Mouse (Mus musculus): Measurements from ENCODE around the gene Itga6.

Gene Itga6

DNA sequence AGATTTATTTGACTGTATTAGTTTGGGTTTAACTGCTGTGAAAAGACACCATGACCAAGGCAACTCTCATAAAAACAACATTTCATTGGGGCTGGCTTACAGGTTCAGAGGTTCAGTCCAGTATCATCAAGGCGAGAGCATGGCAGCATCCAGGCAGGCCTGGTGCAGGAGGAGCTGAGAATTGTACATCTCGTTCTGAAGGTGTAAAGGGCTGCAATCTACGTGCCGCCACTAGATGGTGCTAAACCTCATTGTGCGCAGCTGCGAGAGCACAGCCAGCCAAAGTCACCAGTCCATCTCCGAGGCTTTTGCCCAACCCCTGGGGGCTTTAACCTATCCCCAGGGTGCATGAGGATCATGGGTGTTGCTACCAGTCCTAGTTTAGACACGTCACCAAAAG lies 106.7 kb downstream of the Itga6 start:
- peak; percentile 32 to 54 for DNase-seq (ENCODE audit: low spot score in 2 of 2)

DNA sequence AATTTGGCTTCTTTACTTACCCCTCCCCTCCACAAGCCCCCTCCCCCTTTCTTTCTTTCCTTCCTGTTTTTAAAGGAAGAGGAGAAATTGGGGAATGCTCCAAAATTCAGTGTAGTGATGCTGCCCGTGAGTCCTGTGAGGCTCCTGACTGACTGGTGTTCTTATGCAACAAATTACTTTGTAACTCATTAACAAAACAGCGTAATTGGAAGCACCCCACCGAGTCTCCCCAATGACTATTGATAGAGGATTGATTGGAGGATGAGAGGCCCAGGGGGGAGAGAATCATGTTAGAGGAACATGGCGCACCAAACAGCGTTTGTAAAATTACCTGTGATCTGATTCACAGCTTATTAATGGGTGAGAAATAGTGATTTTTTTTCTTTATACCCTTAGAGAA lies 109.7 kb downstream of the Itga6 start:
- no peak for DNase-seq (ENCODE audit: low spot score in 2 of 2)

DNA sequence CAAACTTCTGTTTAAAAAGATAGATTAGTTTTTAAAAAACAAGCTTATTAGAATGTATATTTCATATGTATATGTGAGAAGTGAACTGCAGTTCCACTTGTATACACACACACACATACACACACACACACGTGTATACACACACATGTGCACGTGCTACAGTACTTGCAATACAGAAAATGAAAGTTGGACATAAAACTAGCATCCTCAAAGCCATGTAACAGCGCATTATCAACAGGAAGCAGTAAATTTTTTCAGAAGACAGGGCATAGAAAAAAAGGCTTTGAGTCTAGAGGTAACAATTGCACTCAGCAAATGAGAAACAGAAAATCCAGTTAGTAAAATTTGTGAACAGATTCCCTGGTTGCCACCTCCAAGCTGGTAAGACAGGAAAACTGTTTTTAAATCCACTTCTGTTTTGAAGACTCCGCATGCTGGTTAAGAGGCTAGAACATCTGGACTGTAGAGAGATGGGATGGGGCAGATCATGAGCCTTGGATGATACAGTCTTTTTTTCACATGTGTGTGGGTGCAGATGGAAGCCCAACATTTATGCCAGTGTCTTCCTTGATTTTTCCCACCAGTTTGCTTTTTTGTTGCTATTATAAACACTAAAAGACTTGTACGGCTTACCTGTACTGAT lies 118.2 kb downstream of the Itga6 start:
- no peak for DNase-seq (ENCODE audit: low spot score in 2 of 2)

DNA sequence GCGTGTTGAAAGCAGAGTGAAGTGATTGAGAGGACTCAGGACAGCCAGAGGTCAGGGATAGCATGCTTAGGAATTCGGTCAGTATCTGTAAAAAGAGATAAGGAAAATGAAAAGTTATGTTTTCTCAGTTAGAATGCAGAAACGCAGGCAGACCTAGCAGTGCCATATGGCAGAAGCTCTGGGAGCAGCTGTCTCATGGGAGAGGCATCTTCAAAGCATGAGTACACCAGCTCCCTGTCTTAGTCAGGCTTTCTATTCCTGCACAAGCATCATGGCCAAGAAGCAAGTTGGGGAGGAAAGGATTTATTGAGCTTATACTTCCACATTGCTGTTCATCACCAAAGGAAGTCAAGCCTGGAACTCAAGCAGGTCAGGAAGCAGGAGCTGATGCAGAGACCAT lies 119.6 kb downstream of the Itga6 start:
- DNase-seq (ENCODE audit: low spot score in 2 of 2): peak; percentile 50

DNA sequence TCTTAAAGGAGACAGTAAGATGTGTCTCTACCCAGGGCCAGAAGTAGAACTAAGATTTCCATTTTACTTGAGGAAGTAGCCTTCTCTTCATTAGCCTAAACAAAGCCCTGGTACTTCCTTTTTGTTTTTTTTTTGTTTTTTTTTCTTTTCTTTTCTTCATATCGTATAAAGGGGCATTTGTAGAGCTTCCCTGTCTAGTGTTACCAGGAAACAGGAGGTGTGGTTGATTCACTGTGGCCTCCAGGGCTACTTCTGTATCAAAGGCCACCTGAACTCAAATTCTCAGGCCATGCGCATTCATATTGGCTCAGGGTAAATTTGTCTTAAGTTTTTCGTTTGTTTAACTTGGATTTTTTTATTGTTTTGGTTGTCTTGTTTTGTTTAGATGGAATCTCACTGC lies 120.5 kb downstream of the Itga6 start:
- DNase-seq (ENCODE audit: low spot score in 2 of 2): no peak

DNA sequence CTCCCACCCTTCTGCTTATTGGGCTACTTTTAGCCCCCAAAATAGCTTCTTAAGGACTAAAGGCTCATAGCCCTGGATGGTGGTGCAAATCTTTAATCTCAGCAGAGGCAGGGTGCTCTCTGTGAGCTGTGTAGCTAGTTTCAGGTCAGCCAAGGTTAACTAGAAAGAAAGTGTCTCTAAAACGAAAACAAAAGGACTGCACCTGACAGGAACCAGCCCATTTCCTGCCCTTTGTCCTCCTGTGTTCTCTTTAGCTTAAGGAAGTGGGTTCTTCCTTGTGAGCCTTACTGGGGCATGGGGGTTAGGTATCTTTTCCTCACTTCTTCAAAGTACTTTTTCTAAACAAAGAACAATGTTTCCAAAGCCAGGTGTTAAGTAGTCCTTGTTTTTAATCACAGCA lies 121.1 kb downstream of the Itga6 start:
- no peak for DNase-seq (ENCODE audit: low spot score in 2 of 2)

DNA sequence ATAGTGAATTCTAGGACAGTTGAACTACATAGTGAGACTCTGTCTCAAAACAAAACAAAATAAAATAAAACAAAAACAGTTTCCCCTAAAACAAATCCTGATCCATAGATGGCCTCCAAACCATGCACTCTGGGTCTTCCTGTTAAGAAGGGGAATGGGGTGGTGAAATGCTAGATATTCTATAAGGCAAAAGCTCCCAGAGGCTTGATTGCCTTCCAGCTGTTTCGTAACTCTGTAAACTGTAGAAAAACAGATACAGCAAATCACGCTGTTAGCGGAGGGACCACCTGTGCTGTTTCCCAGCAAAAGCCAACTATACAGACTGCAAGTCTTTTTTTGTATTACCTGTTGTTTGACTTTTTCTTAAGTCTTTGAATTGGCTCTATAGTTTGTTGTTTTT lies 121.6 kb downstream of the Itga6 start:
- no peak for DNase-seq (ENCODE audit: low spot score in 2 of 2)

DNA sequence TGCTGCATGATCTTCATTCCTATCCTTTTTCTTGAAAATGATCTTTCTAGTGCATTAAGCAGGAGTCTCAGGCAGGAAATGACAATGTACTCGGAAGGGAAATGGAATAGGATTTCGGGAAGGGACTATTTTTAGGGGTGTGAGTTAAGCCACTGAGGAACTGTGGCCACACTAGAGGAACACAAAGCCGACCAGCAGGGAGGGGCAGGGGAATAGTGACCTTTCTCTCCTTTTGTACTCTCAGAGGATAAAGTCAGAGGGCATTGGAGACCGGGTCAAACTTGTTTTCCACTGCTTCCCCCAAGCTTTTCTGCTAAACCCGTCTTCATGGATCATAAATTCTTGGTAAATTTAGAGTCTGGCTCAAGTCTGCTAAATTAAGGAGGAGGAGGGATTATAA lies 122.1 kb downstream of the Itga6 start:
- DNase-seq (ENCODE audit: low spot score in 2 of 2): no peak

DNA sequence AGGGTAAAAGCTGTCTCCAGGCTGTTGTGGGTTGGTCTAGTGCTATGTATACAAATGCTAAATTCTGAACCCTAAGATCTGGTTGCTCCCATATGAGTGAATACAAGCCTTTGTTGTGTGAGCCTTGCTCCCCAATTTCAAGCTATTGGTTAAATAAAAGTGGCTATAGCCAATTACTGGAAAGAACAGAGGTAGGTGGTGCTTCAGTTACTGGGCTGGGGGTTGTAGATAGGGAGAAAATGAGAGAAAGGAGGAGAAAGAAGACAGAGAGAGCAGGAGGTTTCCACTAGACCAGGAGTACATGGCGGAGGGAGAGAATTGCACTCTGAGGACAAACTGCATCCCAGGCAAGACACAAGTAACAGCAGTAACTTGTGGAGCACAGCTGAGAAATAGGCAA lies 122.8 kb downstream of the Itga6 start:
- no peak for DNase-seq (ENCODE audit: low spot score in 2 of 2)

DNA sequence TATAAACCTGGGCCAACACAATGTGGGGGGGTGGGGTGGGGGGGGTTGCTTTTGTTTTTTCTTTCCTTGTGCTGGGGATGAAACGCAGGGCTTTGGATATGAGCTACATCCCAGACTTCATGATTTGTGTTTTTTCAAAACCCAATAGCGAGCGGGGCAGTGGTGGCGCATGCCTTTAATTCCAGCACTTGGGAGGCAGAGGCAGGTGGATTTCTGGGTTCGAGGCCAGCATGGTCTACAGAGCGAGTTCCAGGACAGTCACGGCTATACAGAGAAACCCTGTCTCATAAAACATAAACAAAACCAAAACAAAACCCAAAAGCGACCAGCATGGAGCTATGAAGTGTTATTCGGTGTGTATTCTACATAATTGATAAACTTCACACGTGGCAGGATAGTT lies 126.7 kb downstream of the Itga6 start:
- DNase-seq (ENCODE audit: low spot score in 2 of 2): no peak

DNA sequence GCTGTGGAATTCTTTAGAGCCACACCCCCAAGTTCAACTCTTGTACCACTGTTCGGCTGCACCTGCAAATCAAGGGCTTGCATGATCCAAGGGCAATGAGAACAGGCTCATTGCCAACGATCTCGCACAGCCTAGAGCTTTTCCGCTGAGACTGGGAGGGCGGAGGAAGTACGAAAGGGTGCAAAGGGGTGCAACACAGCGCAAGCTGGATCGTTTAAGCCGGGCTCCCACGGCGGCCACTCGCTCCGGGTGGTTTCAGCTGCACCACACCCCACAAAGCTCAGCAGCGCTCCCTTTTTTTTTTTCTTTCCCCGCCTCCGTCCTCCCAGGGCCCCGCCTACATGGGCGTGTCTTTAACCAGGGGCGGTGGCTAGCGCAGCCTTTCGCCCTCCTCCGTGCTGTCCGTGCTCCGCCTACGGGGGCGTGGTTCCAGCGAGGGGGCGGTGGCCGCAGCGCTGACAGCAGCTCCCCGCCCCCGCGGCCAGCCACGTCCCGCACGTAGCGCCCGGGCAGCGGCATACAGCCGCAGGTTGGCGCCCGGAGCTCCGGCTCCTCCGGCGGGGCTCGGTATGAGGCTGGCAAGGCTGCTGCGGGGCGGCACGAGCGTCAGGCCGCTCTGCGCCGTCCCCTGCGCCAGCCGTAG lies 127.5 kb downstream of the Itga6 start, which contains the start of gene Pdk1:
Gene Pdk1, plus strand, starts transcription at position 424 of the 643 bp plus-strand sequence.
- peak; percentile 91 to 94 for DNase-seq (ENCODE audit: low spot score in 2 of 2)

DNA sequence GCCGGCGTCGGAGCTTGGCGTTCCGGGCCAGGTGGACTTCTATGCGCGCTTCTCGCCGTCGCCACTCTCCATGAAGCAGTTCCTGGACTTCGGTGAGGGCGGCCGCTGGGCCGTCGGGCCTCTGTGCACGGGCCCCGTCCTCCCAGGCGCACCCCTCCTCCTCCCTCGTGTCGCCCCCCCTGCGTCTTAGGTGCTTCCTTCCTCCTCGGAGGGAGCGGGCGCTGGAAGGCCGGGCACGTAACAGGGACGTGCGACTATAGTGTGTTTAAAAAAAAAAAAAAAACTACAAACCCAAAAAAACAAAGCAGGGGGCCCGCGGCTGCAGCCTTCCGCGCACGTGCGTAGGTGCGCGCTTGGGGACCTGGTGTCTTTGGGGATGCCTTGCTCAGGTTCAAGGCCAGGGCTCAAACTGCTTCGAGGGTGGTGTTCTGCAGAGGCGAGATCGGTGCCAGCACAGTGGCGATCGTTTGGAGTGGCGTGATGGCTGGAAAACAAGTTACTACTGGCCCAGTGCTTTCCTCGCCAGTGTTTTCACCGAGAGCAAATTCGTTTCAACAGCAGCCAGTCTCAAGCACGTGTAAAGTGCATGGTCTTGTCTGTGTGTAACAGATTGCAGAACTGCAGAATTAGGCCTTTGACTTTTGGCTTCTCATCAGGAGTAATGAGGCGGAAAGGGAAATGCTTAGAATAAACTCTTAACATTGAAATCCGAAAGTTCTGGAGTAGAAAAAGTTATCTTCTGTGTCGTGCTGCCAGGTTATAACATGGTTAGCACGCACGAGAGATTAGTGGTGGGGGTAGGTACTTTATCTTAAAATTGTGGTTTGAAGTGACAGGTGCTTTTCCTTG lies 128.3 kb downstream of the Itga6 start:
- DNase-seq (ENCODE audit: low spot score in 2 of 2): peak; percentile 14 to 22

DNA sequence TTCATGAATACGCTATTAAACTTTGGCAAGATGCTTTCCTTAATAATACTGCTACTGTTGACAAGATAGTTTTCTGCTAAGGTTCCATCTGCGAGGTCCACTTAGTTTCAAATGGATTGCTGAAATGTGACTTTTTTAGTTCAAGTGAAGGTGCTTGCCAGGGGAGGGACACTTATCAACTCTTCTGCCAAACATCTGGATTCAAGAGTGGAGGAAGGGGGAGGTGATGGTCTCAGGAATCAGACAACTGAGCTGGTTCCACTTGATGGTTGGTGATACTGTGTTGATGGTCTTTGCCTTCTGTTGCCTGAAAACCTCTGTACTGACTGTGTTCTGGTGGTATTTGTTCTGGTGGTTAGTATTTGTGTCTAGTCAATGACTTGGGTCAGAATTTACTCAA lies 129.0 kb downstream of the Itga6 start:
- no peak for DNase-seq (ENCODE audit: low spot score in 2 of 2)

DNA sequence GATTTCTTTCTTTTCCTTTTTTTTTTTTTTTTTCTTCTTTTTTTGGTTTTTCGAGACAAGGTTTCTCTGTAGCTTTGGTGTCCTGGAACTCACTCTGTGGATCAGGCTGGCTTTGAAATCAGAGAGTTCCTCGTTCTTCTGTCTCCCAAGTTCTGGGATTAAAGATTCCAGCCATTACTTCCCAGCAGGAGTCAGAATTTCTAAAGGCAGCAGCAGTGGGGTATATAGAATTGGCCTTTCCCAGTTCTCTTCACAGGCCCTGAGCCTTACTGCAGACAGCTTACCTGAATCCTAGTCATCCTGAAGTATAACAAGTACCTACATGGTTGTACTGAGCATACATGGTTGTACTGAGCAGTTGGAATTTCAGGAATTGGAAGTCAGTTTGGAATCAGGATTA lies 129.4 kb downstream of the Itga6 start:
- DNase-seq (ENCODE audit: low spot score in 2 of 2): no peak

DNA sequence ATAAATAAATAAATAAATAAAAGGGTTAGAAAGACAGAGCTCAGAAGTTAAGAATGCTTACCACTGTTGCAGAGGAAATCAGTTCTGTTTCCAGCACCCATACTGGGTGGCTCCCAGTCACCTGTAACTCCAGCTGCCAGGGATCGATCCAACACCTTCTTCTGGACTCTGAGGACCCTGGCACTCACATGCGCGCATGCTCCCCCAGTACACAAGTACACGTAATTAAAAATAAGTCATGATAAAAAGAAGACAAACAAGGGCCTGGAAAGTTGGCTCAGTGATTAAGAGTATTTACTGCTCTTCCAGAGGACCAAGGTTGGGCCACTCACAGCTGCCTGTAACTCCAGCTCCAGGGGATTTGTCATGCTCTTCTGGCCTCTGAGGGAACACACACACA lies 132.4 kb downstream of the Itga6 start:
- DNase-seq (ENCODE audit: low spot score in 2 of 2): no peak

DNA sequence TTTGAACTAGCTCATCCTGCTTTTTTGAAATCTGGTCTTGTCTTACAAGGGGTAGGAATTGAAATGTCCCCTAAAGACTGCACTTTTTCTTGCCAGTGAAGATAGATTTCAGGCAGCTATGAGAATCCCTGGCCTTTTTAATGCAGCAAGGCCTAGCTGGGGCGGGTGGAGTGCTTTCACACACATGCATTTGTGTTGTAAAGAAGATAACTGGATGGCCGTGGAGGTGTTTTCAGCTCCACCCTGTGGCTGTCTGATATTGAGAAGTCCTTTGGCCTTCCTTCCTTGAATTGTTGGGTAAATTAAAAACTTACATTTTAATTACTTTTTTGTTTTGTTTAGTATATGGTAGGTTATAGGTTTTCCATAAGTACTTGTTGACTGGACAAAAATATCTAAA lies 133.0 kb downstream of the Itga6 start:
- no peak for DNase-seq (ENCODE audit: low spot score in 2 of 2)

DNA sequence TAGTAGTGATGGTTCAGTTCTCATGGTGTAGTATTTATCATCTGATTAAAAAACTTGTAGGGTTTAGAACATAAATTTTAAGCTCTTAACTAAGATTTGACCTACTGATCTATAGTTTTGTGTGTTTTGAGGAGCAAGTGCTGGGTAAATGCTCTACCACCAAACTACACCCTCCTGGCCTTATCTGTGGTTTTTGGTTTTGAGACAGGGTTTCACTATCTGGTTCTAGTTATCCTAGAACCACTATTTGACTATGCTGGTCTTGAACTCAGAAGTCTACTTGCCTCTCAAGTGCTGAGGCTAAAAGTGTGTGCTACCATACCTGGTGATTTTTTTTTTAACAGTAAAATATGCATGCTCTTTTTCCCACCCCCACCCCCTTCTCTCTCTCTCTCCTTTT lies 133.5 kb downstream of the Itga6 start:
- DNase-seq (ENCODE audit: low spot score in 2 of 2): no peak

DNA sequence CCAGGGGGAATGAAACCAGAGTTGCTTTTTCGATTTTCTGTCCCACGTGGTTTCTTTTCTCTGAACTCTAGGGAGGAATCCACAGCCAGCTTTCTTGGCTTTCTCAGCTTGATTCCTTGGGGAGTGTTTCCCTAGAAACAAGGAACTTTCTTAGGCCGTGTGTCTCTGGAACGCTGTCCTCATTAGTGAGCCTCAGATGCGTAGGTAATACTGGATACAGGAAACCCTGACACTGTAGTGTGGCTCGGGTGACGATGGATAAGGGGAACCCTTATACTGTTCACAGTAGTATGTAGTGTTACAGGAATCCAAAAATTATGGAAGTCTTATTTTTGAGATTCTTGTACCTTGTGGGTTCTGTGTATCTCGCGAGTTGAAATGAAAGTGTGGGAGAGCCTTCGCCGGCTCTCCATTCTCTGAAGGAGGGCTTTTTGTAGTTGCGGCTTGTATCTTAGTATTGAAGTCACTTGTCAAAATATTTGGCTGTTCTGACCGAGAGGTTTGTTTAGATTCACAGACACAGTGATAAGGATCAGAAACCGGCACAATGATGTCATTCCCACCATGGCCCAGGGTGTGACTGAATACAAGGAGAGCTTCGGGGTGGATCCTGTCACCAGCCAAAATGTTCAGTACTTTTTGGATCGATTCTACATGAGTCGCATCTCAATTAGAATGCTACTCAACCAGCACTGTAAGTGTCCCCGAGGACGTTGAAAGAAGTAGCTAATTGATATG lies 137.7 kb downstream of the Itga6 start:
- no peak for DNase-seq (ENCODE audit: low spot score in 2 of 2)

DNA sequence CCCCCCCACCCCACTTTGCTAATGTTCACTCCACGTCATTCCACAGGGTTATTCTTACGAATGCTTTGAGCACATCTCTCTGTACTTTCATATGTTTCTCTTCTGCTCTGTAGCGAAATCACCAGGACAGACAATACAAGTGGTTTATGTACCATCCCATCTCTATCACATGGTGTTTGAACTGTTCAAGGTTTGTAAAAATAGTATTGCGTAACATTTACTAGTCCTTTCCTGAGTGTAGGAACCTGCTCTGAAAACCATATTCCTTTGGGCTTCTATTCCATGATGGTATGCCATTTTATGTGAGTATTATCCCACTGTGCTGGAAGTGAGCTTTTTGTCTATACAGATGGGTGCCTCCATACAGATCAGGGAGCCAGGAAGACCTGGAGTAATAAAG lies 141.9 kb downstream of the Itga6 start:
- no peak for DNase-seq (ENCODE audit: low spot score in 2 of 2)

DNA sequence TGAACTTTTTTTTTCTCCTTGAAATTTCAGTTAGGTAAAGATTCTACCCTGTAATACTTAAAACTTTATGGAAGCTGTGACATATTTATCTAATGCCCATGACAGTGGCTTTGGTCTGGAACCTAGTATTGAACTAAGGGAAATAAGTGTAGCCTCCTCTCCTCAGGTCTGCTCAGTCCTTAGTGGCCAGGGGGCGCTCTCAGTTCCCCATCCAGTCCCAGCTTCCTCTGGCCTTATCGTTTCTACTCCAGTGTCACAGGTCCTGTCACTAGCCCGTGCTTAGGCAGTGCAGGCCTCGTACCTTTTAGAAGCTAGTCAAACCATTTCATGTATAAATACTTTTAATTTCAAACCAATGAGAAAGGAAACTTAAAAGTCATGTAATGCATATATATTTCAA lies 143.0 kb downstream of the Itga6 start:
- no peak for DNase-seq (ENCODE audit: low spot score in 2 of 2)

DNA sequence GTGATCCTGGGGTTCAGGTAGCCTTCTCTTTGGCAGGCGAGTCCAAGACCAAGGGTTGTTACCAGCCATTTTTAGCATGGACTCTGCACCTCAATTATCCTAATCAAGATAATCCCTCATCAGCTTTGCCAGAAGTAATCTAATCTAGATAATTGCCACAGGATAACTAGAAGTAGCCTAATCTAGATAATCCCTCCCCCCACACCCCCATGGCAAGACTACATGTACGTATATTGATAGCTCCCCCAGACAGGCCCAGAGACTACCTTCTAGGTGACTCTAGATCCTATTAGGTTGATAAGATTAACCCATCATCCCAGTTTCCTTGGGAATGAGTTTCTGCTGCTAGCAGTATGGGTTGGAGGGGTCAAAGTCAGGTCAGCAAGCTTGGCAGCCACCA lies 146.1 kb downstream of the Itga6 start:
- DNase-seq (ENCODE audit: low spot score in 2 of 2): no peak

DNA sequence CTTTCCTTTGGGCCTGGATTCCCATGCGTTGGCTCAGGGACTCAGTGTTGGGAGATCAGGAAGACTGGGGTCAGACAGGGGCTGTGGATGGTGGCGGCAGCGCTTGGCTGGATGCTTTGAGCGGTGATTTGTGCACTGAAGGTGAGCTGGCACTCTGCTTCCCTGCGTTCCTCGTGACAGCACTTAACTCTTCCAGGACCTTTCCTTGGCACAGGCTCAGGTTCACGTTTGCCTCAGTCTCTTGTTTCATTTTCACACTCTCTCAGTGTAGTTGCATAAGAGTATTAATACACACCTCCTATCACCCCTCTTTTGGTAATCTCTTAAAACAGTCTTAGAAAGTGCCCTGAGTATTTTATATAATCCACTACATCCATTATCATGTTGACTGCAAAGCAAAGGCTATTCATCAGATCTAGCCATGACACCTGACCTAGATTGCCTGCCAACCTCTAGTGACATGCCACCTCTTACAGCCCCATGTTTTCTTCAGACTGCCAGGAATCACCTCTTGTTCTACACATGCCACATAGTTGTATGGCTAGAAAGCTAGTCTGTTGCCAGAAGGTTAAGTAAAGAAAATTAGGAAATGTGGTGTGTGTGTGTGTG lies 147.4 kb downstream of the Itga6 start:
- DNase-seq (ENCODE audit: low spot score in 2 of 2): no peak
